Mouse (Mus musculus) brain, embryonic 14.5 days (tissue): ENCODE measurements around the gene Paqr8.

Experiments
- CTCF ChIP-seq: fragments of 200-500 bp; IDR thresholded peaks from 2 replicates; pipeline ENCODE4 v1.5.1; 2012; ENCODE audit warnings: inconsistent platforms, mild to moderate bottlenecking, moderate library complexity, borderline replicate concordance; ENCODE audit not compliant: insufficient read depth, insufficient read length; ENCODE audit errors: extremely low read depth
- POLR2A ChIP-seq: fragments of 200-500 bp; IDR thresholded peaks from 2 replicates; pipeline ENCODE4 v1.6.1; 2012; ENCODE audit warnings: mild to moderate bottlenecking, inconsistent platforms, borderline replicate concordance; ENCODE audit not compliant: poor library complexity, insufficient read depth, insufficient read length, severe bottlenecking; ENCODE audit errors: extremely low read depth

- TF ChIP-seq CTCF (no peak), POLR2A (no peak)
Measured at GRCm38 (mm10) chr1:20917496-20918050, 27.2 kb downstream of the Paqr8 start.
